Mouse (Mus musculus): ENCODE results near the gene Trip12.
A peak's percentile ranks its signal among the peaks of the same experiment; 100 is the strongest.

Trip12 gene

GRCm38 (mm10) chr1:84840018-84840664 is at the start of gene Trip12:
Trip12 (minus strand) TSS chr1:84840516.
- DNase-seq (ENCODE audit: low read depth, low spot score) = peak; percentile 45

GRCm38 (mm10) chr1:84890005-84890393 is 49.7 kb upstream of the Trip12 start:
- DNase-seq (ENCODE audit: low read depth, low spot score) = no peak

- no peak for DNase-seq (ENCODE audit: low read depth, low spot score)
Measured at GRCm38 (mm10) chr1:84889330-84890004, 49.2 kb upstream of the Trip12 start.

- no peak for DNase-seq (ENCODE audit: low read depth, low spot score)
Measured at GRCm38 (mm10) chr1:84885921-84886320, 45.6 kb upstream of the Trip12 start.

- no peak for DNase-seq (ENCODE audit: low read depth, low spot score)
Measured at GRCm38 (mm10) chr1:84885174-84885573, 44.9 kb upstream of the Trip12 start.

- no peak for DNase-seq (ENCODE audit: low read depth, low spot score)
Measured at GRCm38 (mm10) chr1:84883889-84884288, 43.6 kb upstream of the Trip12 start.

- no peak for DNase-seq (ENCODE audit: low read depth, low spot score)
Measured at GRCm38 (mm10) chr1:84882937-84883336, 42.6 kb upstream of the Trip12 start.

GRCm38 (mm10) chr1:84882066-84882532 is 41.8 kb upstream of the Trip12 start:
- DNase-seq (ENCODE audit: low read depth, low spot score) = no peak

- no peak for DNase-seq (ENCODE audit: low read depth, low spot score)
Measured at GRCm38 (mm10) chr1:84881248-84882065, 41.1 kb upstream of the Trip12 start.

GRCm38 (mm10) chr1:84879571-84880120 is 39.3 kb upstream of the Trip12 start:
- no peak for DNase-seq (ENCODE audit: low read depth, low spot score)

- no peak for DNase-seq (ENCODE audit: low read depth, low spot score)
Measured at GRCm38 (mm10) chr1:84877590-84877989, 37.3 kb upstream of the Trip12 start.

GRCm38 (mm10) chr1:84872939-84873338 is 32.6 kb upstream of the Trip12 start:
- DNase-seq (ENCODE audit: low read depth, low spot score) = no peak

GRCm38 (mm10) chr1:84872105-84872504 is 31.8 kb upstream of the Trip12 start:
- no peak for DNase-seq (ENCODE audit: low read depth, low spot score)

- no peak for DNase-seq (ENCODE audit: low read depth, low spot score)
Measured at GRCm38 (mm10) chr1:84871131-84871530, 30.8 kb upstream of the Trip12 start.

GRCm38 (mm10) chr1:84869498-84869897 is 29.2 kb upstream of the Trip12 start:
- DNase-seq (ENCODE audit: low read depth, low spot score) = no peak

- DNase-seq (ENCODE audit: low read depth, low spot score) = no peak
Measured at GRCm38 (mm10) chr1:84868841-84869240, 28.5 kb upstream of the Trip12 start.

GRCm38 (mm10) chr1:84868311-84868710 is 28.0 kb upstream of the Trip12 start:
- DNase-seq (ENCODE audit: low read depth, low spot score) = no peak

- DNase-seq (ENCODE audit: low read depth, low spot score) = no peak
Measured at GRCm38 (mm10) chr1:84866706-84867230, 26.5 kb upstream of the Trip12 start.

- DNase-seq (ENCODE audit: low read depth, low spot score) = no peak
Measured at GRCm38 (mm10) chr1:84866231-84866630, 25.9 kb upstream of the Trip12 start.

- DNase-seq (ENCODE audit: low read depth, low spot score) = no peak
Measured at GRCm38 (mm10) chr1:84864645-84865044, 24.3 kb upstream of the Trip12 start.

- no peak for DNase-seq (ENCODE audit: low read depth, low spot score)
Measured at GRCm38 (mm10) chr1:84861255-84861630, 20.9 kb upstream of the Trip12 start.

All from WW6 (cell line).